Mouse (Mus musculus) liver, postnatal 0 days (tissue): Measurements from ENCODE around the gene Rragc. TPM values are rescaled to one million over a fixed set of nuclear protein-coding genes. Genes with fewer than 3 reads are reported as not detected.
A peak's percentile ranks its signal among the peaks of the same experiment; 100 is the strongest.

ENCODE experiments used
- ATAC-seq: fragments of 200-750 bp; cut with Nextera tagmentation; 2 replicates; pipeline ENCODE4 v1.8.0; 2017; ENCODE audit warnings: mild to moderate bottlenecking, moderate library complexity
- DNase-seq: peaks from one replicate; pipeline ENCODE4 v3.0.0-alpha.2; 2016
- H3K27ac ChIP-seq: fragments of 300-500 bp; sonication (generic); 2 replicates; pipeline ENCODE4 v1.5.1; 2014; ENCODE audit warnings: antibody characterized with exemption, moderate library complexity, mild to moderate bottlenecking, low read depth
- H3K27me3 ChIP-seq: fragments of 300-500 bp; sonication (generic); 2 replicates; pipeline ENCODE4 v1.6.1; 2014; ENCODE audit warnings: low read length, control low read depth, mixed read lengths; ENCODE audit not compliant: insufficient read depth
- H3K36me3 ChIP-seq: fragments of 300-500 bp; sonication (generic); replicated peaks from 2 replicates; pipeline ENCODE4 v1.6.1; 2014; ENCODE audit warnings: mild to moderate bottlenecking, control low read depth, low read length, moderate library complexity, mixed read lengths; ENCODE audit not compliant: insufficient read depth
- H3K4me1 ChIP-seq: fragments of 300-500 bp; sonication (generic); 2 replicates; pipeline ENCODE4 v1.6.1; 2014; ENCODE audit warnings: antibody characterized with exemption, mild to moderate bottlenecking, control low read depth; ENCODE audit not compliant: insufficient read depth
- H3K4me2 ChIP-seq: fragments of 300-500 bp; sonication (generic); 2 replicates; pipeline ENCODE4 v1.6.1; 2014; ENCODE audit warnings: low read depth, mild to moderate bottlenecking, low read length, moderate library complexity, mixed read lengths
- H3K4me3 ChIP-seq: fragments of 300-500 bp; sonication (generic); 2 replicates; pipeline ENCODE4 v1.5.1; 2014; ENCODE audit warnings: low read depth, low read length
- H3K9ac ChIP-seq: fragments of 300-500 bp; sonication (generic); replicated peaks from 2 replicates; pipeline ENCODE4 v1.6.1; 2014; ENCODE audit warnings: mild to moderate bottlenecking, moderate library complexity
- H3K9me3 ChIP-seq: fragments of 300-500 bp; sonication (generic); 2 replicates; pipeline ENCODE4 v1.6.1; 2016; ENCODE audit warnings: mild to moderate bottlenecking, control low read depth, low read length, mixed read lengths
- CTCF ChIP-seq: sonication (generic); IDR thresholded peaks from 2 replicates; pipeline ENCODE4 v1.5.1; 2016; ENCODE audit warnings: antibody characterized with exemption, low read depth
- EP300 ChIP-seq: IDR thresholded peaks from 2 replicates; pipeline ENCODE4 v1.6.1; 2016; ENCODE audit warnings: antibody characterized with exemption, low read depth, mild to moderate bottlenecking
- WGBS: fragments of 180-500 bp; shearing (Covaris S2); extraction: QIAGEN DNeasy Blood & Tissue Kit; methylation state at CpG from one replicate; pipeline ENCODE4 v1.1.7; 2014; ENCODE audit not compliant: insufficient replicate concordance; 5-methylcytosine and 5-hydroxymethylcytosine counted together
- polyA plus RNA-seq: library from polyadenylated mRNA; unstranded; fragments of >200 nt; fragmentation: Nextera tagmentation; extraction: Ambion mirVana; gene quantifications from 2 replicates; pipeline ENCODE4 v1.2.1, GENCODE M21; 2015

The Rragc gene
- polyA plus RNA-seq, 1 experiment from 2014 or later: 20.0 TPM

DNA sequence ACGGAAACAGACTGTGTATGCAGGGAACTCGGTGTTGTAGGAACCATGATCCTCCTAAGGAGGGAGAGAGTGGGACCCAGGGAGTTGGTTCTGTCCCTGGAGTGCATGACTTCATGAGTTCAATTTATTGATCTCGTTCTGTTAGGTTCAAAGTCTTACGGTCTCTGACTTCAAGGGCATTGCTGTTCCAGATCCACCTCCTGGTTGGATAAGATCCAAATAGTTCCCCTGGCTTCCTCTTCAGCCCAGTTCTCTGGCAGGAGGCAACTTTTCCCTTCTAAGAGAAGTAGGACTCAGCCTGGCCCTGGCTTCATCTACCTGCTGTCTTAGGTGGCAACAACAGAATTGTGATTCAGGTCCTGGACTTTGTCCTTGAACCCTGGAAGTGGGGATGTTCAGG is 40.6 kb downstream of the Rragc start:
- Histone ChIP-seq H3K9ac (no peak overlapping the region), H3K27me3 (peaks cover 7% of the 10 kb centered on the region; the same call in 1 of the 2 replicates), H3K4me3 (no peak overlapping the region), H3K4me1 (peaks cover 14% of the 10 kb centered on the region), H3K27ac (no peak overlapping the region), H3K4me2 (no peak overlapping the region), H3K36me3 (no peaks in the 10 kb centered on the region), H3K9me3 (no peaks in the 10 kb centered on the region)
- DNase-seq: no peak
- WGBS: 40% methylated on average over 4 of the region's 4 CpGs
- TF ChIP-seq EP300 (no peak), CTCF (no peak)
- peak; percentile 54; the same call in 1 of the 2 replicates for ATAC-seq

DNA sequence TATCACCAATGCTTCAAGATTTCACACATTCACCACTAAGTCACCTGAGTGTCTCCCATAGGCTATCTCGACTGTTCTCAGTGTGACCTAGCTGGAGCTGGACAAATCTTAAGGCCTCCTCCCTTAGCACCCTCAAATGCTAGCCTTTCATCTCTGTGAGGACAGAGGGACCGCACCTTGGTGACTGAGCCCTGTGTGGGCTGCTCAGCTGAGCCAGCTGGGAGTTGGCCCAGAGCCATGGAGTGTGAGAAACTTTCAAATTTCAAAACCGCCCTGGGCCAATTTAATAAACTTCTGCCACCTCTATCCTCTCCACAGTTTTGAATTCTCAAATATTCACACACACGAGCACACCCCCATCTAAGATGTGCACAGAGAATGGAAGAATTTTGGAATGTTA is 43.7 kb downstream of the Rragc start:
- Histone ChIP-seq H3K36me3 (no peaks in the 10 kb centered on the region), H3K27ac (no peak overlapping the region), H3K9ac (no peak overlapping the region), H3K4me1 (peaks cover 14% of the 10 kb centered on the region), H3K9me3 (no peaks in the 10 kb centered on the region), H3K4me3 (no peak overlapping the region), H3K27me3 (peaks cover 7% of the 10 kb centered on the region; the same call in 1 of the 2 replicates), H3K4me2 (0 out of 2 replicates have a peak overlapping the region, but pooled peaks have one; percentile 13)
- 49% methylated on average over 4 of the region's 4 CpGs for WGBS
- no peak for ATAC-seq
- no peak for TF ChIP-seq CTCF
- TF ChIP-seq EP300: no peak
- DNase-seq: no peak

DNA sequence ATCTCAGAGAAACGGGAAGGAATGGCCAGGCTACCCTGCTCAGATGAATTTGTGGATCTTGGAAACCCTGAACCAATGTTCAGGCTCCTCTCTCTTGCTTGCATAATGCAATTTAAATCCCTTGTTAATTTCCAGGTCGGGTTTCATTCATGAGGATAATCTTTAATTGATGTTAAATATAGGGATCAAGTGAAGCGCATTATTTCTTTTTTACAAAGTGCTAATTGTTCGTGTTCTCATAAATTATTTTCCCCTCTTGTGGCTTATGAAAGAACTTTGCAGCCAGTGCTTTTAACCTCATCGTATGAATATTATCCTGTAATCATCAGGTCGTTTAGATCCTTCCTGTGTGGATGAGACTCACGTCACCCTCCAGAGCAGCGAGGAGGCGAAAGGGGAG is 45.5 kb downstream of the Rragc start:
- Histone ChIP-seq H3K36me3 (no peaks in the 10 kb centered on the region), H3K9ac (no peak overlapping the region), H3K4me3 (no peak overlapping the region), H3K4me1 (peaks cover 14% of the 10 kb centered on the region), H3K9me3 (no peaks in the 10 kb centered on the region), H3K4me2 (no peak overlapping the region), H3K27me3 (no peaks in the 10 kb centered on the region), H3K27ac (no peak overlapping the region)
- 66% methylated on average over 9 of the region's 9 CpGs for WGBS
- ATAC-seq (no peak), DNase-seq (no peak)
- TF ChIP-seq EP300: no peak

DNA sequence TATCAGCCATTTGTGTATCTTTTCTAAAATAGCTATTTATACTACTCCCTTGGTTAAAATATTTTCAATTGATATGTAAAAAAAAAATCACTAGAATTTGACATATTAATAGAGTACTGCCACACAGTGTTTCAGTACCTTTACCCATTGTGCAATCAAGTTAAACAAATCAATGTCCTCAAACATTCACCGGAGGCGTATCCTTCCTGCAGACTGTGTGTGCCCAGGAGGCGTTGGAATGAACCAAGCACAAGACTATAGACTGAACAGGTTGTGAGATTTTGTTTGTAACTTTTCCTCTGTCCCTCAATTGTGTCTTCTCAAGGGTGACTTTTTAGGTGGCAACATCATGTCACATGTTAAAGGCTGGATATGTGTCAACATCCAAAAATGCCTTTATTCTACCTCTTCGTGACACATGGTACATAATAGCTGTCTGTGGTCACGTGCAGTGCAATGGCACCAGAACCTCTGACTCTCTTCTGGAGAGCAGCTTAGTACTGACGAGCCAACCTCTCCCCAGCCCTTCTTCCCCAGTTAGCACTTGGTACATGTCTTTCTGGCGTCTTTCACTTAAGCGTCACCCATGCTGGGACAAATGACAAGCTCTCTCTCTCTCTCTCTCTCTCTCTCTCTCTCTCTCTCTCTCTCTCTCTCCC is 51.5 kb downstream of the Rragc start:
- no peak for DNase-seq
- Histone ChIP-seq H3K4me1 (peaks cover 4% of the 10 kb centered on the region; the same call in 1 of the 2 replicates), H3K9me3 (no peaks in the 10 kb centered on the region), H3K36me3 (no peaks in the 10 kb centered on the region), H3K9ac (no peak overlapping the region), H3K4me3 (no peak overlapping the region), H3K27me3 (no peaks in the 10 kb centered on the region), H3K27ac (peak overlapping the region; percentile 76), H3K4me2 (no peak overlapping the region)
- no peak for TF ChIP-seq CTCF
- TF ChIP-seq EP300: peak; percentile 60; the same call in 1 of the 2 replicates
- peak; percentile 88 for ATAC-seq
- 59% methylated on average over 8 of the region's 8 CpGs for WGBS

DNA sequence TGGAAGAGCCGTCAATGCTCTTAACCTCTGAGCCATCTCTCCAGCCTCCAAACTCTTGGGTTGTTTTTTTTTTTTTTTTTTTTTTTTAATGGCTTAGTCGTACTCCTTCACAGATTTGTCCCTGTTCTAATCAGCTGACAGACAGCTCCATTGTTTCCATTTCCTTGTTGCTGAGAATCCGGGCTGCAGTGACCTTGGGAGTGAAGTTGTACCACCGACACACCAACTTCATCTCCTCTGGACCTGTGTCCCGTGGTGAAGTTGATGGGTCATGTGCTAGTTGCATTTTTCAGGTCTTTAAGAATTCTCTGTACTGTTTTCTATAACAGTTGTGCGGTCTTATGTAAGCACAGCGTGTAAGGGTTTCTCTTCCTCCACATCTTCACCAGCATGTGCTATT is 52.2 kb downstream of the Rragc start:
- no peaks in the 10 kb centered on the region for H3K27me3 ChIP-seq
- 39% methylated on average over 7 of the region's 7 CpGs for WGBS
- H3K4me2 ChIP-seq: no peak overlapping the region
- peaks cover 4% of the 10 kb centered on the region; the same call in 1 of the 2 replicates for H3K4me1 ChIP-seq
- DNase-seq: no peak
- no peak for ATAC-seq
- H3K9ac ChIP-seq: no peak overlapping the region
- H3K36me3 ChIP-seq: no peaks in the 10 kb centered on the region
- H3K9me3 ChIP-seq: no peaks in the 10 kb centered on the region
- TF ChIP-seq CTCF: no peak
- TF ChIP-seq EP300: no peak
- H3K4me3 ChIP-seq: no peak overlapping the region
- H3K27ac ChIP-seq: peak overlapping the region; percentile 76

DNA sequence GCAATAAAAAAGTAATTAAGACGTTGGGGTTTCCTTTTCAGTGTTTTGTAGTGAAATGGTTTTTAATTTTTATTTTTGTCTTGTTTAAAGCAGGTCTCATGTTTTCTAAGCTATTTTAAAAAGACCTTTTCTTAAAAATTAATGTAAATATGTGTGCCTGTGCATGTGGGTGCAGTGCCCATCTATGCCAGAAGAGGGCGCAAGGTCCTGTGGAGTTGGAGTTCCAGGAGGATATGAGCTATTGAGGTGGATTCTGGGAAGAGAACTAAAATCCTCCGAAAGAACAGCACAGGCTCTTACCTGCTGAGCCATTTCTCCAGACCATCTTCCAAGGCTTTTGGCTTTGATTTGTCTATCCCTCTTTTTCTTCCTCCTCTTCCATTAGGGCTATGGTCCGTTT is 53.8 kb downstream of the Rragc start:
- Histone ChIP-seq H3K4me3 (no peak overlapping the region), H3K27ac (no peak overlapping the region), H3K4me2 (no peak overlapping the region), H3K27me3 (no peaks in the 10 kb centered on the region), H3K9ac (no peak overlapping the region), H3K9me3 (no peaks in the 10 kb centered on the region), H3K4me1 (peaks cover 4% of the 10 kb centered on the region; the same call in 1 of the 2 replicates), H3K36me3 (no peaks in the 10 kb centered on the region)
- no peak for TF ChIP-seq EP300
- TF ChIP-seq CTCF: peak; percentile 59
- ATAC-seq: no peak
- 73% methylated on average over 4 of the region's 4 CpGs for WGBS
- DNase-seq: no peak
